Mouse (Mus musculus) thymus, postnatal 0 days (tissue): Measurements from ENCODE around the gene Gadd45g. TPM values are rescaled to one million over a fixed set of nuclear protein-coding genes. Genes with fewer than 3 reads are reported as not detected.

Experiments
- DNase-seq: peaks from one replicate; pipeline ENCODE4 v3.0.0-alpha.2; 2015; ENCODE audit warnings: low spot score
- polyA plus RNA-seq: library from polyadenylated mRNA; unstranded; fragments of >200 nt; fragmentation: Nextera tagmentation; extraction: Ambion mirVana; gene quantifications from 2 replicates; pipeline ENCODE4 v1.2.1, GENCODE M21; 2015

Gadd45g gene
- polyA plus RNA-seq, 1 experiment from 2014 or later: 14.2 TPM

DNA sequence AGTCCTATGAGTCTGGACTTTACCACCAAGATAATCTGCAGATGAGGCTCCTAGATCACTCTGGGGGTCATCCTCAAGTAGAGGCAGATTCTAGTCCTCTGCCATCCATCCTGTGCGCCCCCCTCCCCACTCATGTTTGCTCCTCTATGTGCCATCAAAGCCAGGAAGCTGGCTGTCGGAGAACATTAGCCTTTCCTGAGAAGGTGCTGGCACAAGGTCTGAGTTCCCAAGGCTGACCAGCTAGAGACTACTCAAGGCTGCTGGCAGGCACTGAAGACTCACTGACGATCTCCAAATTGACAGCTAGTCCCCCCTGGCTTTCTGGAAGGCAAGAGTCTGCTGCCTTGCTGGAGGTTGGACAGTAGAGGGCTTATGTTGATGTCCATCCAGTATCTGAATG is 35.7 kb downstream of the Gadd45g start:
- DNase-seq: no peak

DNA sequence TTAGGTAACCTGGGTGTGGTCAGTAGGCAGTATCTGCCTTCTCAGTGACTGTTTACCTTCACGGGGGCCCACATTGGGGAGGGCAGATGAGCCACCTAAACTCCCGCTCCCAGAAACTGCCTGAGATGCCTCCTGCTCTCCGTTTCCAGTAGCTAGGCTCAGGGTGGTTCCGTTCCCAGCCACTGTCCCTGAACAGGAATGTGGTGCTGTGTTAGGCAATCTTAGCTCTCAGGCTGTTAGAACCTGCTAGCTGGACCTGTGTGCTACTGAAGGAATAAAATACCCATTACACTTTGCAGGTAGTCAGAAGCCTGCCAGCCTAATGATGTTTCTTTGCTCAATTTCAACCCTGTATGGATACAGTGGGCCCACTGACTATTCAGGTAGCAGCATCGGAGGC is 37.8 kb downstream of the Gadd45g start:
- no peak for DNase-seq

DNA sequence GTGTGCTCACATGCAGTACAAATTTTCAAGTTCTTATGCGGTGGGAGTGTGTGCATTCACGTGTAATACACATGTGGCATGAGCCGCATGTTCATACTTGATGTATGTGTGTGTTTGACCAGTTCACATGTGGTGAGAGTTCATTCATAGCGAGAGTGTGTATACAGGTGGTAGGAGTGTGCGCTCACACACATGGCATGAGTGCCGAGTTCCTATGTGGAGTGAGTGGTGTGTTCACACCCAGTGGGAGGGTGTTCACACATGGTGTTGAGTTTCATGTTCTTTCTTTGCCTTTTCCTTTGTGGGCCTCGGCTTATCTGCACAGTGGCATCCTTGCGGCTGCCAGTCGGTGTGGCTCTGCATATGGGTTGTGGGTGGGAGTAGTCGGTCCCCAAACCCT is 39.1 kb downstream of the Gadd45g start:
- DNase-seq: peak; percentile 51

DNA sequence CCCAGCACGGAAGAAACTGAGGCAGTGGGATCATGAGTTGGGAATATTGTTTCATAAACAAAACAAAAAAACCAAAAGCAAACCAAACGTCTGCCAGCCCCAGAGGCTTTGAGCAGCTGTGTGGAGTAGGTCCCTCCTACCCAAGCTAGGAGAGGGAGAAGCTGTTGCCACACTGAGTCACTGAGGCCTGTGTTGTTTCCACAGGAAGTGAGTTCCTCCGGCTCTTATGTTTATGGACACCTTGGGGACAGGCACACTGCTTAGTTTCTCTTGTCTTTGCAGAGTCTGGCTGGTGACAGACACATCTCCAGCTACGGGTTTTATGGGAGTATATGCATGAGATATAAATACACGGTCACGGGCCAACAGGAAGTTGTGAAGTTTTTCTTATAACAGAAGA is 39.6 kb downstream of the Gadd45g start:
- peak; percentile 79 for DNase-seq

DNA sequence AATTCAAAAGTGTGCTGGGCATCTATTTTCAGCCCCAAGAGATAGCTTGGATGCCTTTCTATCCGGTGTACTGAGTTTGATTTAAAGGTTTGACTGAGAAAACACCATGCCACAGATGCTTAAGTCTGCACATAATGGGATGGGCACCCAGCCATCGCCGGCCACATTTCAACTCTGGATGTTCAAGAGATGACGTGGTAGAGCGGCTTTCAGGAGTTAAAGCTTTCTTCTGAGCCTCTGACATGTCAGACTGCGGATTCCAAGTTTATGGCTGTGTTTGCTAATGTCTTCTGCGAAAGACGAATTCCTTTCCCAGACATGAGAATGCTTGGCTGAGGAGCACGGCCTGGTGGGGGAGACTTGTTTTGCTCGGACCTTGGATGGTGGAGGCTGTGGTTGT is 40.2 kb downstream of the Gadd45g start:
- DNase-seq: no peak

GRCm38 (mm10) chr13:51888426-51888825 is 41.9 kb downstream of the Gadd45g start:
- DNase-seq: no peak

DNA sequence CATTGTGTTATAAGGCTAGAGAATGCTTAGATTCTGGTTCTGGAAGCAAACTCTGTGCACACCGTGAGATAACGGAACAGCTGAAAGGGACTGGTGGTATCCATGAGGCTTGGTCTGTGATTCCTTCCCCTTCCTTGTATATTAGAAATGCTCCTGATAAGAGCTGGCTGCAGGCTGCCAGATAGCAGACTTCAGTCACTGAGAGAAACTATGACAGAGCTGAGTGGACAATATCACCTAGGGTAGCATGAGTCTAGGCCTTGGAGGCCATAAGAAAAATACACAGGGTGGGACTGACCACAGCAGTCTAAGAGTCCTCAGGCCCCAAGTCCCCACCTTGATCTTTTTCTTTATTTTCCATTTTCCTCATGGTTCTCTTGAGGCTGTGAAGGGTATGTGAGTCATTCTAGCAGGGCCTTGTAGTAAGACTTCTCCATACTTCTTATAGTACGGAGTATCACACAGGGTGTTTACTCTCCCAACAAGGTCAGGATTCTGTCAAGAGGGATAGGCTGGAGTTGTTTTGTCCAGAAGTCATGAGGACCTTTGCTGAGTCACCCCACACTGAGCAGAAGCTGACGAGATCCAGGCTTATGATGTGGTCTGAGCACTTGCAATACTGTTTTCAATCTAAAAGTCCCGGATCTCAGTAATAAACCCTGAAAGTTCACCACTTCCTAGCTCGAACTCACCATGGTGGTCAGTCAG is 45.5 kb downstream of the Gadd45g start:
- no peak for DNase-seq

GRCm38 (mm10) chr13:51897579-51897978 is 51.1 kb downstream of the Gadd45g start:
- DNase-seq: no peak

Other genes starting within 250 kb of the Gadd45g start
- gene Cks2, start 201.4 kb upstream of the Gadd45g start, polyA plus RNA-seq: 376 and 390 TPM in 2 replicates
- gene Secisbp2, start 195.0 kb upstream of the Gadd45g start, polyA plus RNA-seq: 57.4 and 62.7 TPM in 2 replicates
- gene Sema4d, start 52.9 kb upstream of the Gadd45g start, polyA plus RNA-seq: 55.9 and 58.5 TPM in 2 replicates